Mouse (Mus musculus) spleen, postnatal 14 days (tissue): ENCODE measurements around the gene Xrcc4.
"Not testable (repeated sequence)": the region's sequence is repeated elsewhere in the genome, so short reads cannot be mapped to it uniquely, and the experiment has no call there.

Experiments used
- DNase-seq, 2 experiments: peaks; one replicate each; pipeline ENCODE4 v3.0.0; 2021 to 2022; ENCODE audit warnings: low spot score in 2 of 2

Xrcc4 gene

DNA sequence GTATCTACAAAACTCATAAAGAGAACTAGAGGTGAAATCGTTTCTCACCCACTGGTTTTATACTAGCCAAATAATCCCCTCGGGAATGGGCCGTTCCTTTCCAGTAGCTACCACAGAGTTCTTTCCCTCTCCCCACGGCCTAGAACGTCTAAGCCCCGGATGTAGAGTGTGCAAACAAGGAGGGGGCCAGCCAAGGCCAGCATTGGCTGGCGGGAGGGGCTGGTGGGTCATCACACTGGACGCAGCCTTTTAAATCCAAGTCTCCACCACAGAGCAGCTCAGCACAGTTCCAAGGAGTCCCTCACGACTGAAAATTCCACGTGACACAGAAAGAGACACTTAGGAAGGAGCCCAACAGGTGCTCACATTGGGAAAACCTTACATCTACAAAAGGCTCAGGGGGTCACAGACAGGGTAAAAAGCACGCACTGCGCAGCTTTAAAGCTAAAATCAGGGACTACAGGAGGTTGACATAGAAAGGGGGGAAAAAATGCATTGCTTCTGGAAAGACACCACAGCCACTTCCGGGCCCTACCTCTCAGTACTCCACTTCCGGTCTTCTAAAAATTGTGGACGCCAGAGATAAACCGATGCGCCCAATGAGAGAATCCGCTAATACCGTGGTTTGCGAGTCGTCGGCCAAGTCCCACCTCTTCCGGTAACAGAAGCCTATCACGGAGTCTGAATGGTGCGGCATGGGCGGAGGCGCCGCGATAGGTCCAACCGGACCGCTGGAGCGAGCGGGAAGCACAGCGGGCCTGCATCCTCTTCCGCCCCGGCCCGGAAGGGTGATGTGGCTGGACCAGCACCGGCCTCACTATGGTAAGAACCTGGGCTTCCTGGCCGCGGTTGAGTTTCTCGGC, at the start of gene Xrcc4, which contains the start of gene Tmem167:
Gene Xrcc4, minus strand, starts transcription at position 647 of the 863 bp plus-strand sequence.
Gene Tmem167, plus strand, starts transcription at position 162 of the 863 bp plus-strand sequence.
- DNase-seq: peak; percentile 81 to 86

DNA sequence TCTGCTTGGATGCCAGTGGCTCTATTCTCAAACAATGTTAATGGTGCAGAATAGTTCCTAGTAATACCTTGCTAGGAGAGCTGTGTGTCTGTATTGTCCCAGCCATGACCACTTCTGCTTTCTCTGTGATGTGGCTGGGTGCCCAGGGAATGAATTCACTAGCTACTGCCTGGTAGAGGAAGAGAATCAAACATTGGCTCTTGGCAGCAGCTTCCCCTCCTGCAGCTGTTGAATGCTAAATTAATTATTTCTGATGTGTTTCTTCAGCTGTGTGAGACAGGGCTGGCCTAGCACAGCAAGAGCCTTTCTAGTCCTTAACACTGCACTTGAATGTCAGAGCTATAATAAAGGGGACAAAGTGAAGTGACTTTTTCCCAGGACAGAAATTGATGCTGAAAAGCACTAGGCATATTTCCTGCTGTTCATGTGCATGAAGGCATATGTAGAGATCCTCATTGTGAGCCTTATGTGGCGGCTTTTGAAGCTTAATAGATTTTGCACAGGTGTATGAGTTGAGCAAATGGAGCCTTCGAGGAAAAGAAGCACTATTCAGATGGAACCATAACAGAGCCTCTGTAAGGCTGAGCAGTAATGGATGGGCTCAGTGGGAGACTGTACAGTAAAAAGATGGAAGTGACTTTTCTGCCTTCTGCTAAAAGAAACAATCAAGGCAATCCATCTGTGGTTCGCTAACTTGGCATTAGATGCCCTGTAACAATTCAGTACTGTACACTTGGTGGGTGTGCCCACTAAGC, 46.9 kb upstream of the Xrcc4 start:
- DNase-seq: no peak

DNA sequence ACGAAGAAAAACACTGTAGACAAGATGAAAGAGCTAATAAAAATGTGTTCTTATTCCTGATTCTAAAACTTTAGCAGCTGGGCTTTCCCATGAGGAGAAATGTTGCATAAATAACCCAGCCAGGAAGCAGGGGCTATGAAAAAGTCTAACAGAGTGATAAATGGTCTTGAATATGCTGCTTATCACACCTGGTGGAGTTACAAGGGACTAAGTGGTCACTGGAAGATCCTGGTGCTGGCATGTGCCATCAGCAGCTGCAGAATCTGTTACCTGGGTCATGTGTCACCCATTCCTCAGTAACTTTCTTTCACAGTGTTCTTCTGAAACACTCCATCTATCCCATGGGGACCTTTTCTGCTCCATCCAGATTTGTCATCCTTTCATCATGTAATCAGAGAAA, 22.3 kb upstream of the Xrcc4 start:
- DNase-seq: no peak

DNA sequence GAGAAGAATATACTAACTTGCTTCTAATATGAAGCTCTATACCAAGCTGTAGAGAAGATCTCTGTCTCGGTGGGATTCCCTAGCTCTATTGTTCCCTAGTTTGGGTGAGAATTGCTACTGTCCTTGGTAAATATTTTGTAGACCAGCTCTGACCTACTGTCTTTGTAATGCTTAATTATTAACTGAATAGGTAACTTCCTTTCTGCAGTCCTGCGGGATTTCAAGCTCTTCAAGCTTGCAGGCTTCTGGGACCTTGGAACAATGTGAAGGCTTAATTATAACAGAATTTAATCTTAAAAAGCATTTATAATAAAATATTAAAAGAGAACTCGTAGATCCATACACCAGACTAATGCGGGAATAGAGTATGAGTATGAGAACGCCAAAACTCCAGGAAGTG, 19.3 kb upstream of the Xrcc4 start:
- not testable (repeated sequence) for DNase-seq

DNA sequence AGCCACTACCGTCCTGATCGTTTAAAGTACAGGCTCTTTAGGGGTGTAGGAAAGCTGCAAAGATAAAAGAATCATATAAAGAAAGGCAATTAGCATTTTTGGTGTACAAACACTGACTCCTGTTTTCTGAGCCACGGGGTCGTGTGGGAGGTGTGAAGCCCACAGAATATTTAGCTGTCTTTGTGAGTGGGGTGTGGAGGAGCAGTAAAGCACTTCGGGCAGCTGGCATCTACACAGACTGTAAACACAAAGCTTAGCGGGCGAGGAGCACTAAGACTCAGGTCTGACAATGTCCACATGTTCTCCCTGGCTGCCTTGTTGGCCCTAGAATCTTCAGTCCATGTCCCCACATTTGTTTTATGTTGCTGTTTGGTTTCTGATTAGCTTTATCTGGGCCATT, 16.7 kb upstream of the Xrcc4 start:
- no peak for DNase-seq

DNA sequence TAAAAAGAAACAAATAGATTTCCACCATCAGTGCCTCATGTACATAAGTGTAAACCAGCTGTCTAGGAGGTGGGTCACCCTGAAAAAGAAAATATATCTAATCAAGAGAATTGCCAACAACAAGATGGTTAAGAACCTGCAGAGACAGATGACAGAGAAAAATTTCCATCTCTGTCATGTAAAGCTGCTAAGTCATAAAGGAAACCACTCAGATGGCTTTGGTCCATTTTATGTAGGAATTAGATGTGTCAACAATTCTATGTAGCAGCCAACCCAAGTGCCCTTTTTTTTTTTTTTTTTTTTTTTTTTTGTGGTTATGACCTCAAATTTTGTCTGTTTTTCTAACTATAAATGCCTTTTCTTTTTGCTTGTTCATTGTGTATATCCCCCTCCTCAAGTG, 12.1 kb upstream of the Xrcc4 start:
- no peak for DNase-seq

DNA sequence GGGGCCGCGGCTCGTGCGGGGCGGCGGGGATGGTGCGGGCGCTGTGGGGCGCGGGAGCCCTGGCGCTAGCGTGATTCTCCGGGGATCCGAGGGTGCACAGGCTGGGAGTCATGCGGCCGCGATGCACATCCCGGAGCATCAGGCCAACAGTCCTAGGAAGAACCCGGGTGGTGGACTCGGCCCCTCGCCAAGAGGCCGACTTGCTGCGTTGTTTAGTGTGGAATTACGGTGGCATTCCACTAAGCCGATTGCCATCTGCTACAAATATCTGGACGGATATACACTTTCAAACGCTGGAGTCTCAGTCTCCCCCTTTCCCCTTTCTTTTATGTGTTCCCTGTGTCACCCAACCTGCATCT, 396 bp upstream of the Xrcc4 start:
- DNase-seq: no peak

DNA sequence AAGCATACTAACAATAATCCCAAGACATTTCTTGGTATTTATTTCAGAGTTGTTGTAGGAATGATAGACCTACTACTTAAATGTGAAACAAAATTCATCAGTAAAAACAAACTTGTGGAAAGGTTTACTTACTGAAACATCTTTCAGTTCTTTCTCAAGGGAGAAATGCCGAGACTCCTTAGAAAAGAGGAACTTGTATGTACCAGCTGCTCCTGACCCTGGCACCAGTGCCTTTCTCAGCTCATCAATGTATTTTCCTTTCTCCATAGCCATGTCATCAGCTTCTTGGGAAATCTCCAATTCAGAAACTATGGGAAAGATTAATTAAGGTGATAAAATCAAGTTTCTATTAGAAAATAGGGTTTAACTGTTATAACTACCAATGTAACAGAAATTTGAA, 27.5 kb downstream of the Xrcc4 start:
- no peak for DNase-seq

DNA sequence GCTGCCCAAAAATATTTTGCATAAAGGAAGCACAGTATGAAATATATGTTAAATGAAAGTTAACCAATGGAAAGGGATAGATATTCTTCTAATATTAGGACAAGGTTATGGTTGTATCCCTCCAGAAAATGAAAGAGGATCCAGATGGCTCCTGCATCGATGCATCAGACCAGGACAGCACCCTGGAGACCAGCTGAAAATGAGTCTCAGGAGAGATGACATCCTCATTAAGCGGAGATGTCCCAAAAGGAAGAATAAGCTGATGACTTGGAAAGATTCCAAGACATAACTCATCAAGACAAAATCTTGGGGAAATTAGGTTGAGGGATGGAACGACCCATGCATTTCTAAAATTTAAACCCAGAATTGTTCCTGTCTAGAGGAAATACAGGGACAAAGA, 37.0 kb downstream of the Xrcc4 start:
- no peak for DNase-seq

DNA sequence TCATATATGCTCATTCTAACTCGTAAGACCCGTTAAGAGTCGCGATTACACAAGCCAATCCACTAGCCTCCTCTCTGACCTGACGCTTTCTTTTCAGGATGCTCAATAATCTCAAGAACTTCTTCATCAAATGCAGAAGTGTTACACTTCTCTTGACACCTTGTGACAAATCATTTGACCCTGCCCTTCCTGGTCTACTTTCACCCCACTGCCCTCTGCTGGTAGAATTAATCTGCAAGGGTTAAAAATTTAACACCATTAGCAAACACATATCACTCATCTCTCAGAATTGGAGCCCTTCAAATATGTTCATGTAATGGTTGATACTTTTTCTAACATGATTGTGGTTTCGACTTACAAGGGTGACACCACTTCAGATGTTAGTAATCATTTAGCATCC, 37.7 kb downstream of the Xrcc4 start:
- DNase-seq: no peak

DNA sequence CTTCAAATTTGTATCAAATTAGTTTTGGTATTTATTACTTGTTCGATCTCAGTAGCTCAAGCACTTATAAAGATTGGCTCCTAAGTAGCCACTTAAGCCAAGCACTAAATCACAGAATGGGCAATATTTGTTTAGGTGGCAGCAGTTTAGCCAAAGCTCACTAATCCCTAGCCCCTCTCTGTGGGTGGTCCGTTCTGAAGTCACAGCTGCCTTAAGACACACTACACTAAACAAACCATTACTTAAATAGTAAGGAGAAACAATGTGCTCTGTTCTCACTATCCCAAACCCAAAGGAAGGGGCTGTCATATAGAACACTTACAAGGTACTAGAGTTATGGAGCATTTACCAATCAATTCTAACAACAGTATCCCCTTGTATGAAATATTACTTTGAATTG, 49.8 kb downstream of the Xrcc4 start:
- DNase-seq: no peak

DNA sequence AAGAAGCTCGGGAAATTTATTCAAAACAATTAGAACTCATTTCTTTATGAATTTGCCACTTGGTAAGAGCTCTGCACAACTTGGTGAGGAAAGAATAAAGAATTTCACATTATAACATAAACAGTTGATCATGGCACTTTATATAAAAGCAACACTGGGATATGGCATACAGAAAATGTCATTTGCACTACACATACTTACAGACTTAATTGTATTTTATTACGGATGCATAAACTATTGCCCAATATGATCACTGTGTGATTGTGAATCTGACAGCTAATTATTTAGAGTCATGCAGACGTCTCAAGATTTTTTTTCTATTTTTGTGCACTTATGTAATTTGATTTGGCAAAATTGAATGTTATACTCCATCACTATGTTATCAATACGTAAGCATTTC, 56.4 kb downstream of the Xrcc4 start:
- DNase-seq: no peak

DNA sequence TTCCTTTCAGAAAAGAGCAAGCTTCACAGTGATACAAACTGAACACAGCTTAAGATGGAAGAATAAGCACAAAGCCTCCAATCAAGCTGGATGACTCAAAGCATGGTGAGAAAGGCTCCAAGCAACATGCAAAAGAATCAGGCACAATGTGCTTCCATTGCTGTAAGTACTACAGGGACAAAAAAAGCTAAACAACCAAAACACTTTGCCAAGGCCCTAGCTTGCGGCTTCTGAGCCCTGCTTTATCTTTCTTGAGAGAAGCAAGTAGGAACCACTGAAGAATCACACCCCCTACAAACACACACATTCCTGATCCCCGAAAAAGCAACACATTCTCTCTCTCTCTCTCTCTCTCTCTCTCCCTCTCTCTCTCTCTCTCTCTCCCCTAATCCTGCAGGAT, 56.9 kb downstream of the Xrcc4 start:
- no peak for DNase-seq

DNA sequence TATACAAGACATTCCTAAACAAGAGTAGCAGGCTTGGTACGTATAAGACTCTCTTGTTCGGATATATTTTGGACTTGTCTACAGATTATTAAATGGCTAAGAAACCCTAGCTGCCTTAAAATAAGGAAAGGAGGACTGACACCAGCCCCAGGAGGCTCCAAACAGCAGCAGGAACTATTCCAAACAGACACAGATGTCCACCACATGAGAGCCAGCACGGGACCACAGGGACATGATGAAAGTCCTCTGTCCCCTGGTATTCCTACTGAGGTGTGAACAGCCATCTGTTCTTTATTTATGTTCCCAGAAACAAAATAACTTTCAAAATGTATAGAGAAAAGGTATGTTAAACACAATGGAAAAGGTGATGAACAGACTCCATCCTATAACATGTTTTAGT, 58.5 kb downstream of the Xrcc4 start:
- no peak for DNase-seq

DNA sequence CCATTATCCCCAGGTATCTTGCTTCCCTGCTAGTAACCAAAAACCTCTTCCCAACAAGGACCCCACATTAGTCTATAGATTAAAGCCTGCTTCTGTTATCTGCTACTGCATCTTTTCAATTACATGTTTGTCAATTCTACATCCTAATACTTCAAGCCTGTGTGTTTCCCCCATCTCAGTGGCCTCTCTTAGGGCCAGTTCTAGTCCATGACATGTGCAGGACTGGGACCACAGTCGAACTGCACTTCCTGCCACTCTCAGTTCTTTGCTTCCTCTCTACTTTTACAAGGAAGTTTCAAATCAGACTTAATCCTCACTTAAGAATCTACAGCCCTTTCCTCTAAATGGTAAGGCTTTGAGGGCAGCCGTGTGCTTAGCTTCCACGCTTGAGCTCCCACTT, 76.8 kb downstream of the Xrcc4 start:
- no peak for DNase-seq

DNA sequence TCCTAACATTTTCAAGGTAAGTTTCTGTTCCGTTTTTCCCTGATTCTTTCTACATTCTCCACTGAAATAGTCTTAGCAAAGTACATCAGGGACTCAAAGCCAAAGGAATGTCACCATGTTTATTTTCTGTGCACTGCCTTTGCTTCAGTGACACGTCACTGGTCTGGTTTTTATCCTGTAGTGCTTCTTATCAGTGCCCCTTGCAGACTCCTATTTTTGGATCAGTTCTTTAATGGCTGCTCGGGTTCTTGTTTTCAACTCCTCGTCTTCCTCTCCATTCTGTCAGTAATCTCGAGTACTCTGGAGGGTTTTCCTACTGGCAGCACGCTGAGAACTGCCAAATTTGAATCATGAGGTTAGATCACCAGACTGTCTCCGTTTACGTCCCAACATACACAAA, 77.2 kb downstream of the Xrcc4 start:
- no peak for DNase-seq

DNA sequence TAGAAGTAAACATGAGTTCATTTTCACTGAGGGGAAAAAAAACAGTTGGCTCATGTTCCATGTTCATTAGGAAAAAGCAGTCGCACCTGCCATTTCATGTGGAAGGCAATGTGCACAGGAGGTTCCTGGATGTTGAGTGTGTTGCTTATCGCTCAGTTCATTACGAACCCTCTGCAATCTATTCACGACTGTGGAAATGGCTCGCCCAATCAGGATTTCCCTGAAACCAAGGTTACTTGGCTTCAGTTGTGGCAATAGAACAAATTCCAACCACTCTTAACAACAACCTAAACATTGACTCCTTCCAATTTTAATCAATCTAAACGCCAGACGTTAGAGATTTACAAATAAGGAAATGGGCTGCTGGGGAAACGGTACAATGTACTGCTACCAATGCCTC, 78.3 kb downstream of the Xrcc4 start:
- no peak for DNase-seq

DNA sequence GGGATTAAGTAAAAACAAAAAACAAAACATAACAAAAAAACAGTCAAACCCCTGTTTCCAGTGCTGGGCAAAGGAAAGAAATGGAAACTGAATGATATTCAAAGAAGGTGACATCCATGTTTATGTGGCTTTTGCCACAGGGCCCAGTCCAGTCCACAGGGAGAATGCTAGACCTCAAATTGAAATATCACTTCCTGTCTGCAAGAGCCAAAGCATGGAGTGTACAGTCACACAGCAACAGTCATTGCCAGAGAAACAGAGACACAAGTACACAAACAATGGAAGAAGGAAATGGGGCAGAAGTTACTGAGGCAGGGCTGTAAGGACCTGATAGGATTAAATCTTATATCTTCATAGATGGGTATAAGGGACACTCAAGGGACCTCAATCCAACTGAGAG, 79.6 kb downstream of the Xrcc4 start:
- DNase-seq: no peak

DNA sequence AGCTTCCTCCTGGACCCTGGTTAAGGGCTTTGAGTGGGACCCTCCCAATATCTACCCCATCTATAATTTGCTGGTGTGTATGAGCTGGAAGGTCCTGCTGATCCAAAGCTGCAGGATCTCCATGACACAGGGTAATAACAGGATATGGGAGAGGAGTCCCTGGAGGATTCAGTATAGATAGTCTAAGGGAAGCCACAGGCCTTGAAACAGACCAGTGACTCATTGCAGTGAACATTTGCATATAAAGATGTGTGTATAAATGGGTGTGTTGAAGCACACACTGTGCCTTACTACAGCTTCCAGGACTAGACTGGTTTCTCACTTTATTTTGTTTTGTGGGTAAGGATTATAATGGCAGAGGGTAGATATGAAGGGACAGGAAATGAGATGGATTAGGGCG, 83.8 kb downstream of the Xrcc4 start:
- no peak for DNase-seq

DNA sequence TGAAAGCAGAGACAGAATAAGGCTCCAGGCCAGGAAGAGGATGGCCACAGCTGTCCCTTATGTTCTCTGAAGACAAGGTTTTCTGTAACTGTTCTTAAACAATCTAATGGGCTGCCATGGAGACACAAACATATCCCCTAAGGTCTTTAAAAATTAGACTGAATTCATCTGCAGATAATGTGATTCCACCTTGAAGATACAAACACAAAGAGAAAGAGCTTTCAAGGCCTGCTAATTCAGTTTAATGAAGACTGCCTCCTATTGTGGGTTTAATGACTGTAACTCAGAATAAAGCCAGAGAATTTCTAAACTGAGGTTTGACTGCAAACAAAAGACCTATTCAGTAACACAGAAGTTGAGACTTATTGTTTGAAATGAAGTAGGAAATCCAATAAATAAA, 91.9 kb downstream of the Xrcc4 start:
- DNase-seq: no peak

DNA sequence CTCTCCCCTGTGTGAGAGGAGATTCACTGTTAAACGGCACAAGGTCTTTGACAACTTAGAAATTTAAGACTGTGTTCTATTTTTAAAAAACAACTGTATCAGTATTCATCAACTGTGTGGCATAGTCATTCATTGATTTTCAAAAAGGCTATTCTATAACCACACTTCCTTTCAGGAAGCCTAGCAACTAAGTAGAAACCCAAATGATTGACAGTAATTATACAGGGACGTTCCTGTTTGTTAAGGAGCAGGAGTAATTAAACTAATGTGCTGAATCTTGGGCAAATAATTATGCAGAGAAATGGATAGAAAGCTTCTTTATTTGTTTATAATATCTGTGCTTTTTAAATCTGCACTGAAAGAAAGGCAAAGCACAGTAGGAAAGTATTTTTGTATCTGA, 103.3 kb downstream of the Xrcc4 start:
- no peak for DNase-seq

DNA sequence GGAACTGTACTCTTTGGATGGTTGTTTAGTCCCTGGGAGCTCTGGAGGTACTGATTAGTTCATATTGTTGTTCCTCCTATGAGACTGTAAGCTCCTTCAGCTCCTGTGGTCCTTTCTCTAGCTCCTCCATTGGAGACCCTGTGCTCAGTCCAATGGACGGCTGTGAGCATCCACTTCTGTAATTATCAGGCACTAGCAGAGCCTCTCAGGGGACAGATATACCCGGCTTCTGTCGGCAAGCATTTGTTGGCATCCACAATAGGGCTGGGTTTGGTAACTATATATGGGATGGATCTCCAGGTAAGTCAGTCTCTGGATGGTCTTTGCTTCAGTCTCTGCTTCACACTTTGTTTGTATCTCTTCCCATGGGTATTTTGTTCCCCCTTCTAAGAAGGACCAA, 118.5 kb downstream of the Xrcc4 start:
- no peak for DNase-seq

DNA sequence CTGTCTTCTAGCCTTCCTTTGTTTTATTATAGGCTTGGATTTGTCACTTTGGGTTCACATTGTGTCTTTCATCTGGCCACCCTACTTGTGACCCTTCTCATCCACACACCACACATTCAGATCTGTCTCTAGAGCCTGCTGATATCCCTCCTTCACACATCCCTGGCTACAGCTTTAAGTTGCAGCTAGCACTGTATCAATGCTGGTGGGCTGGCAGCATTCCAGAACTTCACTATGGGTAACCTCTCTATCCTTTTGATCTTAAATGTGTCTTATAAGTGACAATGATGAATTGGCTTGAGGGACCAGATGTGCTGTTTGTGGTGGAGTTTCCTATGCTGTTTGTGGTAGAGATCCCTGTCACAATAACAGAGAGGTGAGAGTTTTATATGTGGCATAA, 120.7 kb downstream of the Xrcc4 start:
- no peak for DNase-seq
